Mouse (Mus musculus) B cell, adult 2 months (primary cell): ENCODE data around the gene Ezh2.
"Not testable (repeated sequence)": the region's sequence is repeated elsewhere in the genome, so short reads cannot be mapped to it uniquely, and the experiment has no call there.

Source experiments
- DNase-seq, 2 experiments: peaks; one replicate each; pipeline ENCODE4 v3.0.0; 2022

The Ezh2 gene

DNA sequence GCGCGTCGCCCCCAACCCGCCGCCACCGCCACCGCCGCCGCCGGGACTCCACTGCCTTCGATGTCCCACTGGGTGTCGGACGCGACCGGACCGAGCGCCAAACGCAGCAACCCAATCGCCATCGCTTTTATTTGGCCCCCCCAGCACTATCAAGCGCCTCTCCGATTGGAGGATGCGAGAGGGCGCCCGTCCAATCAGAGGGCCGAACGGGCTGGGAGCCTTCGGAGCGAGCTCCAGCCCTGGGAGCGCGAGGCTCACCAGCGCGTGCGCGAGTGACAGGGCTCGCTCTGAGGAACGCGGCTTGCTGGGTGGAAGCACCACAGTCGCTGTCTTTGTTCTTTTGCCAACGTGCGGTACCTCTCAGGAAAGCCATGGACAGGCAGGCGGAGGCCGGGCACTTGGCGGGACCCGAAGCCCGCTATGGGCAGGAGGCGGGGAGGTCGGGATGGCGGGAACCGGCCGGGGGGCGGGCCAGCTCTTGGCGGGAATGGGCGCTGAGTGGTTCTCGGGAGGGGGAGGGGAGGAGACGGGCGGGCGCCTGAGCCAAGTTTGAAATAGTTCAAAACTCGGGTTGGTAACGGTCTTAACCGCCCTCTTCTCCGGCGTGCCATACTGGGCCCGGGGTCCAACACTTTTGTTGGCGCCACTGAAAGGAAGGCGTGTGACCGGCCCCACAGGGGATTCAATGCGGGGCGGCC, at the start of gene Ezh2:
Ezh2 (minus strand) TSS at position 416 of the 698 bp plus-strand sequence.
- DNase-seq: peak; percentile 94 to 95

GRCm38 (mm10) chr6:47636527-47637076, 41.5 kb upstream of the Ezh2 start:
- DNase-seq: peak; percentile 76 to 78

DNA sequence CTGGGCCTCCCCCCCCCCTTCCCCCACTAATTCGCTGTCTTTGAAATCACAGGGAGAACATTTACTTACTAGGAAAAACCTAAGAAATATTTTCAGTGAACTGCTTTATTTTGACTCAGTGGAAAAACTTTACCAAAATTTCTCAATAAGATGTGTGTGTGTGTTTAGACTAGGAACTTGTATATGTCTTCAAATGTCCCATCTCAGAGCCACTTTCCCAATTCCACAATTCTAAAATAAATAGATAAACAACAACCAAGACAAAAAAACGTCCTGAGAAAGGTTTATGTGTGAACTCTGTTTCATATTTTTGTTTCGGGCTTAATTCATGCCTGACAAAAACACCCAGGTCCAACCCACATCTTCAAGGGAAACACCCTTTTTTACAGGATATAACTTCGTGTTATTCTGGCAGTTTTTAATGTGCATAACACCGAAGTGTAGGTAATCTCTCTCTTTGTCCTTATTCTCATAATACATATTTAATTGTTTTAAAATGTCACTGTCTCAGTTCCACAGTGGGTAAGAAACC, 40.9 kb upstream of the Ezh2 start:
- no peak for DNase-seq

GRCm38 (mm10) chr6:47635207-47635994, 40.3 kb upstream of the Ezh2 start:
- peak; percentile 42 to 47 for DNase-seq

- DNase-seq: peak; percentile 41 to 42
Measured at GRCm38 (mm10) chr6:47633467-47633866, 38.3 kb upstream of the Ezh2 start.

- DNase-seq: not testable (repeated sequence)
Measured at GRCm38 (mm10) chr6:47630061-47630460, 34.9 kb upstream of the Ezh2 start.

DNA sequence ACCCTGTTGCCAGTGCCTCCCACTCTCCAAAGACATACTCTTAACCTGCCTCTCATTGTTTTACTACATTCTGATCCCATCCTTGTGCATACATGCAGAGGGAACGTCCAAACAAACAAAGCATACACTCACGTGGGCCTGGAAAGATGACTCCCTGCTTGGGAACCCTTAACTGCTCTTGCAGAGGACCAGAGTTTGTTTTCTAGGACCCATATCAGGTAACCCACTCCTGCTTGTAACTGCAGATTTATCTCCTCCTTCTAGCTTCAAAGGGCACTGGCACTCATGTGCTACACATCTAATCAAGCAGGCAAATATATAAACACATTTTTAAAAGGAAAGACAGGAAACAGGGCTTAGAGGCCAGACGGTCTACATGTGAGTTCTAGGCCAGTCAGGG, 32.8 kb upstream of the Ezh2 start:
- DNase-seq: no peak

- DNase-seq: not testable (repeated sequence)
Measured at GRCm38 (mm10) chr6:47626976-47627375, 31.8 kb upstream of the Ezh2 start.

DNA sequence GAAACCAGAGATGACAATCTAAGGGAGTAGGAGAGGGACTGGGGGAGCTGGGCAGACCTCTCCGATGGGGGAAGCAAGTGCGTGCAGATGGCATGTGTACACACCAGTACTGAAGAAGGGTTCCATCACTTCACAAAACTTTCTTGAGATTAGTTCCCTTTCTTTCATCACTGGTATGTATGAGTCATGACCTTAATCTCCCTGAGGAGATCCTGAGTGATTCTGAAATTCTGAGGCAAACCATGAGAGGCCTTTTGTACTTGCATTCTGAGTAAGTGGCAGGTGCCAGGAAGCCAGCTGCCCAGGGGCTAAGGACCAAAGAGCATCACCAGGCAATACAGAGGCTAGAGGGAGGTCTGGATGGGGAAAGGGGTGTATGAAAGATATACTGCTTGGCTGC, 25.9 kb upstream of the Ezh2 start:
- DNase-seq: no peak

DNA sequence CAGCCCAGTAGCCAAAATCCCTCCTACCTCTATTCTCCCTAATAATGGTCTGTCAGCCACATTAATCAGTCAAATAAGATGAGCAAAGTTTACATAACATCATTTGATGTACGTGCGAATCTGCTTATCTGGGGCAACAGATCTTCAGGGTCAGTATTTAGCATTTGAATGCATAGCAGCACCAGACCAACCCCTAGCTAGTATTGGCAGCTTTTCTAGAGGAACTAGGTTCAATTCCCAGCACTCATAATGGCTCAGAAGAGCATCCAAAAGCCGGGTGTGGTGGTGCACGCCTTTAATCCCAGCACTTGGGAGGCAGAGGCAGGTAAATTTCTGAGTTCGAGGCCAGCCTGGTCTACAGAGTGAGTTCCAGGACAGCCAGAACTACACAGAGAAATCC, 13.2 kb upstream of the Ezh2 start:
- DNase-seq: not testable (repeated sequence)

- no peak for DNase-seq
Measured at GRCm38 (mm10) chr6:47601931-47602330, 6.8 kb upstream of the Ezh2 start.

DNA sequence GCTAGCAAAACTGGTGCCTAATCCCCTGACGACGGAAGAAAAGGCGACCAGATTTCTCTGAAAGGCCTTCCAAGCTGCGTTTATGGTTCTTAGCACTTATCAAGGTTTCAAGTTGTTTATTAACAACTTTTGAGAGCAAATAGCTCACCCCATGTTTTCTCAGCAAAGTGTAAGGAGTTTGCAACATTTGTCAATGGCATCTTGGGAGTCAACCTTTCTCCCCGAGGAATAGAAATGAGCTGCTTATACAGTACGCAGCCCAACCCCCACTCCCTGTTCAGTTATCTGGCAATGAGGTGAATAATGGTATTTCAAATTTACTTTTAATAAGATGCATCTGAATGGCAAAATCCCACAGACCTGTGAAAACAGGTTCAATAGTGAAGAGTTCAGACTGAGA, 555 bp upstream of the Ezh2 start:
- DNase-seq: no peak

DNA sequence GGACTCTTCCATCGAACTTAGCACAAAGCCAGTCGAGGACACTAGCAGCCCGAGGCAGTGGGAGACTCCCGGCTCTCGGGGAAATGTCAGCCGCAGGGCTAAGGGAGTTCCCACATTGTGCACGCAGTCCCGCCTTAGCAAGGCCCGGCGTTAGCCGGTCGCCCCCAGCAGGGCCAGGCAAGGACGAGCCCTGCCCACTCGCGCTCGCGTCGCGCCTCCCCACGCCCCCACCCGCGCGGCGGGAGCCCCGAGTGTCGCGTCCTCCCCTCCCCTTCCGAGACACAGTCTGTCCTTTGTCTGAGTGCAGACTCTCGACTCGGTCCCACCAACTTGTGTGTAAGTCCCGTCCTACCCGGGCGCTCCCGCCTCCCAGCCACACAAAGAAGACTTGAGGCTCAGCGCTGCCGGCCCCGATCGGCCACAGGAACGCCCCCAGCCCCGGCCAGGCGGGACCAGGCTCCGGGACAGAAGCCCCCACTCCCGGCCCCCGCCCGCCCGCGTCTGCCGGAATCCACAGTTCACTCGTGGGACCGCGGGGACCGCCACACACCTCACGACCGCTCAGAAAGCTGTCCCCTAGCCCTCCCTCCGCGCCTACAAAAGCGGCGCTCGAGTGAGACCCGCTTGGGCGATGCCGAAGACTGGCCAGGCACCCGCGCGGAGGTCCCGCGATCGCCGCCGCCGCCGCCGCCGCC, 853 bp downstream of the Ezh2 start:
- DNase-seq: peak; percentile 77 to 80

DNA sequence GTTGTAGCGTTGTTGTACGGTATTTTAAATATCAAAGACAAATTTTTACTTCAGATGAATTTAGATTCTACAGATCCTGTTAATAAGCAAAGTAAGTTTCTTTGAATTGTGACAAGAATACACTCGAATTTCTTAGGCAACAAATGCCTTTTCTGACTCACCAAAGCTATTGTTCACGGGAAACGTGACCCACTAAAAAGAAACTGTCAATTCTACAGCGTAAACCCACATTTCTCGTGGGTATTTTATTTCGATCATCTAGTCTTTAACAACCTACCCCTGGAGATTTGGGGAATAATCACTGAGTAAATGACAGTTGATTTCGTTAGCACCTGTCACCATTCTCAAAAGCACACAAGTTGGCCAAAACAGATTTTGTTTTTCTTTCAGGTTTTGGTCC, 1.6 kb downstream of the Ezh2 start:
- DNase-seq: no peak

- peak; percentile 24 to 27 for DNase-seq
Measured at GRCm38 (mm10) chr6:47587332-47587731, 7.8 kb downstream of the Ezh2 start.

DNA sequence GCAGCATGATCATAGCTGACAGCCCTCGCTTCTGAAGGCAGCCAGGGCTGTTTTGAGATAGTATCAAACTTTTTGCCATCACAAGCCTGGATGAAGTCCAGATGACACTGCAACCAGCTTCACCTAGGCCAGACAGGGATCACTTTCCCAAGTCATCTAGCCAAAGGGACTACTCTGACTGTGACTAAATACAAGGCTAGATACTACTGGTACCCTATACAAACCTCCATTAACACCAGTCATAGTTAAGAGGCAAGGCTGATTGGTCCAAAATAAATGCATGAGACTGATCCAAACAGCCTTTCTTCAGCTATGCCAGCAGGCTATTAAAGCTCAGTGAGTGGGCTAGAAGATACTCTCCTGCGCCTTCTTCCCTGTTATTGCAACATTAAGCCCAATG, 22.3 kb downstream of the Ezh2 start:
- DNase-seq: no peak

- no peak for DNase-seq
Measured at GRCm38 (mm10) chr6:47565326-47566035, 29.7 kb downstream of the Ezh2 start.

GRCm38 (mm10) chr6:47561426-47561825, 33.7 kb downstream of the Ezh2 start:
- peak; percentile 7 to 8 for DNase-seq

GRCm38 (mm10) chr6:47560846-47561245, 34.3 kb downstream of the Ezh2 start:
- no peak for DNase-seq

- DNase-seq: no peak
Measured at GRCm38 (mm10) chr6:47560407-47560806, 34.7 kb downstream of the Ezh2 start.

DNA sequence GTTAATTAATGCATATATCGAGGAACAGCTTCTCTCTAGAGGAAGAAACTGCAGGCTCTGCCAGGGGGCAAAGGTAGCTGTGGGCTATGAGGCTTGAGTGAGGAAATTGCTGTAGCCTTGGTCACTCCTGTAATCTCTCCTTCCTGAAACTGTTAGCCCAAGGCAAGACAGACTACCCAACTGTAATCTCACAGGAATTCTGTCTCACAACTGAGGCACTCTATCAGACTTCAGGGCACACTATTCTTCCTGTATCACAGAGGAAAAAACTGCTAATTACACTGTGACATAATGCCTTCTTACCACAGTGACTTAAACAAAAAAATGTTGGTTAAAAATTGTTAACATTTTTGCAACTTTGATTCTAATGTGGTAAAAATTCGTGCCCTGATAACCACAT, 35.9 kb downstream of the Ezh2 start:
- no peak for DNase-seq

GRCm38 (mm10) chr6:47552280-47552679, 42.9 kb downstream of the Ezh2 start:
- no peak for DNase-seq
